Mouse (Mus musculus): Measurements from ENCODE around the gene Il4.

DNA sequence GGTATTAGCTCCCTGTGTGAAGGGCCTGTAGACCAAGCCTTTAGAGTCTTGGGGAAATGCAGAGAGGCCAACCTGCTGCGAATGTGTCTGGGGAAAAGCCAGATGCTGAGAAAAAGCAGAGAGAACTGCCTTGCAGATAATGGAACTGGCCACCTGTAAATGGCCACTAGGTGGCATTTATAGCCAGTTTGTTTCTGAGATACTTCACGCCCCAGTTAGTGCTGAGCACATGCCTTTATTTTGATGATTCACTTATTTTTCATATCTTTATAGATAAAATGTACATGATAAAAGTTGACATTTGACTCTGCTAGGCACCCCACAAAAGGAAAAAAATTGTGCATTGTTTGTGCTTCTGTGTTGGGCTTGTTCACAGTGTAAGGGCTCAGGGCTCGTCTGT, 33.6 kb downstream of the Il4 start:
- TF ChIP-seq HCFC1 (IDR thresholded peaks at IDR 0.05; ENCODE audit: borderline replicate concordance, insufficient read depth, low read length): no peak
- no peak for TF ChIP-seq CHD2 (IDR thresholded peaks at IDR 0.05; ENCODE audit: low read depth, low read length)
- no peak for TF ChIP-seq ZC3H11A (IDR thresholded peaks at IDR 0.05; ENCODE audit: borderline replicate concordance, low read depth, low read length)

Data from ES-E14 (cell line).